Mouse (Mus musculus) NIH3T3 (cell line): ENCODE measurements around the gene Epdr1.
"Not testable (repeated sequence)": the region's sequence is repeated elsewhere in the genome, so short reads cannot be mapped to it uniquely, and the experiment has no call there.

Experiments
- DNase-seq: peaks from one replicate; pipeline ENCODE4 v3.0.0-alpha.2; 2012; ENCODE audit warnings: low read depth

The Epdr1 gene

GRCm38 (mm10) chr13:19604916-19605315 is 14.8 kb downstream of the Epdr1 start:
- no peak for DNase-seq

DNA sequence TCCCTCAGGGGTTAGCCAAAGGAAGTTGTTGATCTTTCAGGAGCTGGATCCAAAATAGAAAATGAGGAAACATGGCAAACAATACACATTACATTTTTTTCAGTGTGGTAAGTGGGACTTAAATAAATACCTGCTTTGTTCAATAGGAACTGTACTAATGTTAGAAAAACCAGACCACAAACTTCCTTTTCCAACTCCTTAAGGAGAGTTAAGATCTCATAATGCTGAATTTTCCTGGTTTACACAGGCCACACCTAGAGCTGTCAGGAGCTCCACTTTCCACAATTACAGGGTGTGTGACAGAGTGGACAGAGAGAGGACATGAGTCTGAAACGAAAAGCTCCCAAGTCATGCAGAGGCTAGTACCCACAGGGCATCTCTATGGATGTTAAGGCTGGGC is 16.0 kb downstream of the Epdr1 start:
- no peak for DNase-seq

- no peak for DNase-seq
Observed at GRCm38 (mm10) chr13:19602531-19602930, 17.2 kb downstream of the Epdr1 start.

DNA sequence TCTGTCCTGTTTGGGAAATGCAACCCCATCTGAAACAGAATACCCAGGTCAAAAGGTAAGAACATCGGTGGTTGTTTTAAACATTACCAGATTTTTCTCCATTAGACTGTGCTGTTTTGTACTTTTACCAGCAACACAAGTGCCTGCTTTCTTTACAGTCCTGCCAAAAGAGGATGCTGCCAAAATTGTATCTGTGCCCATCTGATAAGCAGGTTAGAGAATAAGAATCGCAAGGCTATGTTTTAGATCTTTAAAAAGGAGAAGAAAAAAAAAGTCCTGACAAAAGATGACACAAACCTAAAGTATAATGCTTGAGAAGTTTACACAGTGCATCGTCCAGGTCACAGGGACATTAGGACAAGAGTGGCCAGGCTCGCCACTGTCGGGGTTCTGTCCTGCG is 20.5 kb downstream of the Epdr1 start:
- DNase-seq: no peak

DNA sequence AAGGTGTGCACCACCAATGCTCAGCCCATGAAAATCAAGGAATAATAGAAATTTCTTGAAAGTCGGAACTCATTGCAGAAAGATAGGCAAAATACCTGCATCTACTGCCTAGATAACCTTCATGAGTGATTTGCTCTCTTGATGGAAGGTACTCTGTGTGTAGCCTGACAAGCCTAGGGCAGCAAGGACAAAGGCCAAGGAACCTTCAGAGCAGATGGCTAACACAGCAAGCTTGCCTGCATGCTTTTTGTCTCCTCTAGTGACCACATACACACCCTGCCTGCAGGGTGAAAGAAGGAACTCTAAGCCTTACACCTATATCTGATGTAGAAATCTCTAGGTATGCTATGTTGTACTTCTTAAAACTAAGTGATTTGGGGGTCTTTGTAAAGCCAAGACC is 24.6 kb downstream of the Epdr1 start:
- DNase-seq: no peak

DNA sequence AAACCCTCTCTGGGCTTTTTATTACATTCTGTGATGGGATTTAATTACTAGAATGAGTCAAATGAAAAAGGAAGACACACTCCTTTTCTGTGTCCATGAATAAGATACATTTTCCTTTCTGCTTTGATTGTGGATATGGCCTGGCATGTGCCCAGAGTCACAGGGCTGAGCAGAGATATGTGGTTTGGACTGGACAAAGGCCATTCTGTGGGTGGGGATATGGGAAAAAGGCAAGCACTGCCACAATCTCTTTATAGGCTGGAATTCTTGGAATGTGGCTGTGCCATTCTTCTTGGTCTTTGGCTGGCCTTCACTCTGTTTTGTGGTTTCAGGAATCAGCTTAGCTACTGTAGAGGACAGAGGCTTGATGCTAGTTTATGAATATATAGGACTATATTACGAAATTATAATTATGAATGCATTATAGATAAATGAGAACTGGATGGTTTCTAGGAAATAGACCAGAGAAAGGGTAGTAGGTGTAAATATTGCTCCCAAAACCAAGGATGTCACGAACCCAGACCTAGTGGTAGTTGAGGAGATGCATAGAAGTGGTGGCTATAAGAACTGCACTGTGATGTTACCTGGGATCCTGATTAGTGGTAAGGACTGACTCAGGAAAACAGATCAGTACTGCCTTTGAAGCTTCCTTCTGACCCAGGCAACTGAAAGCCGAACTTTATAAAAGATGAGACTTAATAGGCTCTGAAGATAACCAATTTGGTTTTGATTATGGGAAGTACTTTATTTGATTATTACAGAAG is 28.5 kb downstream of the Epdr1 start:
- no peak for DNase-seq

DNA sequence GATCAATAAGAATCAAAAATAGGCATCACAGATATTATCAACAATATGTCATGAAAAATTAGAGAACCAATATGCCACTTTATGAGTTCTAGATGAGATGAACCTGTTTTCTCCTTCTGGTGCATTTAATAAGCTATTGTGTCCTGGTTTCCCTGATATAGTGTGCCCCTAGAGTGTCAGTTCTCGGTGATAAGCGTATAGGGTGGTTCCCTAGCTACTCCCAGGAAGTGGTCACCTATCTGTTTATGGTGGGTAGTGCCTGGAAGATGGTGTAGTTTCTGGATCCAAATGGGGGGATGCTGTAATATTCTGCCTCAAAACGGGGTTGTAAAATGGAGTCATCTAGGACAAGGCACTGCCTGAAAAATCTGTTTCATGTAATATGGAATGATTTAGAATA is 43.8 kb downstream of the Epdr1 start:
- no peak for DNase-seq

- DNase-seq: not testable (repeated sequence)
Observed at GRCm38 (mm10) chr13:19574723-19575122, 45.0 kb downstream of the Epdr1 start.

- not testable (repeated sequence) for DNase-seq
Observed at GRCm38 (mm10) chr13:19570166-19570565, 49.6 kb downstream of the Epdr1 start.

DNA sequence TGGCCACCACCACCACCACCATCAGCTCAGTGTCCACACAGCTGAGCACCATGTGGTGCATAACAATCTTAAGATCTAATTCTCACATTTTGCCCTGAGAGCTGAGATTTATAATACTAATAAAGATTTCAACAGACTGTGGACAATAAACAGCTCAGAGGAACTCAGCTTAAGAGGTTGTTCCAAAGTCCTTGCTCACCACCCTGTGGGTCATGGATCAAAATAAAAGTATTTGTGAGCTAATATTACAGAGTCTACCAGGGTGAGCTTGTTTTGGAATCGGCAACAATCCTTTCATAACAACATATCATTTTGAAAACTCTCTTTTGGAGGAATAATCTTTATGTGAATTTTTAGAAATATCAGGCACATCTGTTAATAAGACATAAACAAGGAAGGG is 57.2 kb downstream of the Epdr1 start:
- DNase-seq: no peak

DNA sequence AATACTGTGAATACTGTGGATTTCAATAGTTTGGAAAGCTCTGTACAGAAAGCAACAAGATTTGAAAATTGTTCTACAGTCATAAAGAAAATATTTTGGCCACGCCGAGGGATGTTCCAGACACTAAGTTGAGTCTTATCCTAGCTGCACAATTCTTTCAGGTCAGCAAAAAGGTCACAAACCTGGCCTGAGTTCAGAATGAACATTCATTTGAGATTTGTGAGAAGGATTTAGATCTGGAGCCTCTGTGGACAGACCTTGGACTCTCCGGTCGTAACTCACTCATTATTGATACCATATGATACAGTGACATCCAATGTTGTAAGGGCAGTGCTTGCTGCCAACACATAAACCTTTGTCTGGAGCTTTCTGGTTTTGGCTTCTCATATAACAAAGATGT is 64.3 kb downstream of the Epdr1 start:
- DNase-seq: peak; percentile 45
